Mouse (Mus musculus) adrenal gland (tissue): ENCODE measurements around the gene Alk.

Experiments used
- intact Hi-C: fragments of 180-260 bp; cut with DNase I; formaldehyde crosslinking; loops from one replicate; pipeline ENCODE4 v1.15.1; 2025
- long read RNA-seq, 2 experiments: library from polyadenylated mRNA; unstranded; transcript quantifications; one replicate each; pipeline ENCODE4 v2.0.0; 2020; ENCODE audit warnings: borderline replicate concordance in 1 of 2; ENCODE audit not compliant: insufficient replicate concordance in 1 of 2

The Alk gene
- long read RNA-seq, experiment 1, partial matches to known transcripts, result 0 of 1 reads
- long read RNA-seq, experiment 1, other reads (novel, unspliced or antisense), result 1 of 1 reads
- long read RNA-seq, experiment 2, result 0 reads

DNA sequence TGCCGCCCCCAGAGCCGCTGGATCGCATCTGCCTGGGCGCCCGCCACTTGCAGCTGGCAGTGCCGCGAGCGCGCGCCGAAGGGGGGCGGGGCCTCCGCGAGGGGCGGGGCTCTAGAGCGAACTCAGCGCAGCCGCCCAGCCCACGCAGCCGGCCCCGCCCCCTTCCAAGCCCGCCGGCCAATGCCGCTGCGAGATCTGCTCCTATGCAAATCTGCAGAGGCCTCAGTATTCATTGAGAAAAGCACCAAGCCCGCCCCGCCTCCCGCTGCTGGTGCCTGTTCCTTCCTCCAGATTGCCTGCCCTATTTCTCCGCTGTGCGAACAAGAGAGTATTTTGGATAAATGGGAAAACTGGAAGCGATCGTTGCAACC lies at the start of gene Alk:
TSS of gene Alk (minus strand) at position 18 of the 371 bp plus-strand sequence.
- intact Hi-C loops, result no loop called here

DNA sequence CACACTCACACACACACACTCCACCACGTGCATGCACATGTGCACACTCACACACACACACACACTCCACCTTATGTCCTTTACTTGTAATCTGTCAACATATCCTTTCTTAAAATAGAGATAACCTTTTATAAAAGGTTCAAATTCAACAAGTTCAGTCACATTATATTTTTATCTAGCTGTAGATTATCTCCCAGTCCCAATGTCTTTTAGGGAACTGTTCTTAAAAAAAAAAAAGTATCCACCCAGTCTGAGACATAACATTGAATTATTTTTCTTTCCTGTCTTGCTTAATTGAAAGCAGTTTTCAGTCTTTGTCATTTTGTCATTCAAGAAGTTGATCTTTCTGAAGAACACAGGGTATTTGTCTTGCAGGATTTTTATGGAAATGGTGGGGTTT lies 48.4 kb upstream of the Alk start:
- intact Hi-C loops, result no loop called here

DNA sequence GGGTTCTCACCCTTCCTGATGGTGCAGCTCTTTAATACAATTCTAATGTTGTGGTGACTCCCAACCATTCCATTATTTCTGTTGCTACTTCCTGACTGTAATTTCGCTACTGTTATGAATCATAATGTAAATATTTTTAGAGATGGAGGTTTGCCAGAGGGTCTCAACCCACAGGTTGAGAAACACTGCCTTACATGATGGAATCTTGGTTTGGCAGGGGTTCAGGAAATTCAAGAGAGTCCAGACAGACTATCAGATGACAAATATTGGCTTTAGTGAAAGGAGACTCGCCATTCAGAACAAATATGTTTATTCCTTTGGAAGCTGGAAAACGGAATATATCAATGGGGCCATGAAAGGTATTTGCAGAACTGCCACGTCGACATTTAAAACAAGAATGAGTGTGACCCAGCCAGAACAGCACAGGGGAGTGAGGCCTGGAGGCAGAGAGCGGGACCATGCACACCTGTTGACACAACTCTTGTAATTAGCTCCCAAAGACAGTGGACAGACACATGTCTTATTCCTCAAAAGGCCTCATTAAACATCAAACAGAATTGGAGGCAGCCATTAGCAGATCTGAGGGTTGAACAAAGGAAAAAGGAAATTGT lies 44.3 kb upstream of the Alk start:
- intact Hi-C loops, result no loop called here

DNA sequence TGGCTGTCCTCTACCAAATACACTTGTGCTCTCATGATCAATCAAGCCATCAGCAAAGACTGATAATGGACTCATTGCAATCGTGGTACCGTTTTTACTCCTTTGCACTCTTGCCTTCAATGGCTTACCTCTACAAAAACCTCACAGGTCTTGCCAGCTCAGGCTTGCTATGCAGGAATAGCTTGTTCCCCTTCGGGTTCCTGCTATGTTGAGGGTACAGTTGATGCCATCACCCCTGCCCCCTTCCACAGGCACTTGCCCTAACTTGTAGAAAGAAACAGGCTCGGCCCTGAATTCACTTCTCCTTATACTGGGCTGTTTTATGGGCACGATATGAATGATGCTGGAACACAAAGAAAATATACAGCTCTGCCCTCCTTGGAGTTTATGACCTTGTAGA lies 41.7 kb upstream of the Alk start:
- intact Hi-C loops, result no loop called here

DNA sequence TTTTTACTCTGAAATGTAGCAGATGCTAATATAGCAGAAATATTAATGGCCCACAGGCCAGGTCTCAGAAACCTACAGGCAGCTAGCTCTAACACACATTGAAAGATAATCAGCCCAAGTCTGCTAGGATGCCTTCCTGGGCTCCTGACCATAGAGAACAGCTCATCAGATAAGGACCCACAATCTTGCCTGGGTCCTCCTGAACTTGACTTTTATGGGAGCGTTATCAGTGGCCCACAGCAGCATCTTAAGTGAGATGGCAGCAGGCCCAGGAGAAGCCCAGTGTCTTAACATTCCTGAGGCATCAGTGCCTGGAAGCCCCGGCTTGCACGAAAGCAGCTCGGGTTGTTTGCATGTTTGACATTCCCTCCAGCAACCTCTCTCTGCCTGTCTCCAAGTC lies 35.7 kb upstream of the Alk start:
- intact Hi-C loops, result no loop called here

DNA sequence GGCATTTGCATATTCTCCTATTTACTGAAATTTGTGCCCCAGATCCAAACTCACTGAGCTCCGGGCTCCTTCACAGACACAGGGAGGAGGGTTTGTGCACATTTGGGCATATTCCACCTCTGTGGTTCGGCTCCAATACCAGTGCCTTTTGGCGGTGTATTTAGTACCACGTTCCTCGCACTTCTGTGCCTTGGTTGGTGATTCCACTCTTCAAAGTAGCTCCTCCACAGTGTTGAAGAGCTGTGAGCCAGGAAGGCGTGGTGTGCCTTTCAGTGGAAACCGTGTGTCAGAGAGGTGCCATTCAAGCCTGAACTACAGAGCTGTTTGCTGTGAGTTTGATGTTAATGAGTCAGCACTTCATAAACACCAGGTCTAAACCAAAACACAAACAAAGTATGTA lies 35.0 kb upstream of the Alk start:
- intact Hi-C loops, result no loop called here

DNA sequence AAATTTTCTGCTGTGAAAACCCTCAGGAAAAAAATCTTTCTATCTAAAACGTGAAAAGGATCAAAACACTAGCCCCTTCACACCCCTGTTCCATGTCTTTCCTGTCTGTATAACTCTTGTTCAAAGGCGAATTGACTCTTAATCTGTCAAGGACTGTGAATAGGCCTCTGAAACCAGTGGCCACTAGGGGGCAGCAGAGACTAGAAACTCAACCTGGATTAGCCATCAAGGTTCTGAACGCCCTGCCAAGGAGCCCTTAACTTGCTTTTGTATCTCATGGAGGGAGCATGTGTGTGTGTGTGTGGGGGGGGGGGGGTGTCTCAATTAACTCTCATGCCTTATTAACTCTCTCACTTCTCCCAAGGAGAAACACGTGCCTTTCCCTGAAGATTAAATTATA lies 1.8 kb upstream of the Alk start:
- intact Hi-C loops, result loop anchor here (1.0 kb wide), 1 partner anchor 175 kb away; no protein-coding TSS in a partner anchor

DNA sequence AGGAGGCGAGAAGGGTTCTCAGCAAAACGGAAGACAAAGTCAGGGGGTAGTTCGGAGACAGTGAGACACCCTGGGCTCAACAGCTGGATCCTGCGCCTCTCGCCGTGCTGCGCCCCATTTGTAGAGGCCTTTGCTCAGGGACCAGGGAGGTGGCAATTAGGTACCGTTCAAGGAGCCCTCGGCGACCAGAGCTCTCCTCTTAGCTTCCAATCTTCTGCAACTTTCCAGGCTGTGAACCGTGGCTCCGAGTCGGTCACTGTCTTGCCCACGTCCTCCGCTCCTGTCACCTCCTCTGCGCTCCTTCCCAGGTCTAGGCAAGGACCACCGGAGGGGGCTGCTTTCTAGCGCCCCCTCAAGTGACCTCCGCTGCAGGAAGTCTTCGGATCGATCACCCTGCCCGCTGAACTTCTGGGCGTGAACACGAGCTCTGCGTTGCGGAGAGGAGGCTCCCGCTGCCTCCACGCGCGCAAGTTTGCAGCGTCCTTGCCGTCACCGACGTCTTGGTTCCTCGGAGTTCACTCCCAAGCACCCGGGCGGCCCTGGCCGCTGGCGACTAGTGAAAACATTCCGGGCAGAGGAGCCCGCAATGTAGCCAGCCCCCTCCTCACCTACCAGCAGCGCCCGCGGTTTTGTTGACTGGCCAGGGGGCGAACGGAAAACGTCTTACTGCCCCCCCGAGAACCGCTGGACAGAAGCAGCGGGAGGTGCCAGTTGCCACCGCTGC lies 379 bp downstream of the Alk start:
- intact Hi-C loops, result no loop called here

DNA sequence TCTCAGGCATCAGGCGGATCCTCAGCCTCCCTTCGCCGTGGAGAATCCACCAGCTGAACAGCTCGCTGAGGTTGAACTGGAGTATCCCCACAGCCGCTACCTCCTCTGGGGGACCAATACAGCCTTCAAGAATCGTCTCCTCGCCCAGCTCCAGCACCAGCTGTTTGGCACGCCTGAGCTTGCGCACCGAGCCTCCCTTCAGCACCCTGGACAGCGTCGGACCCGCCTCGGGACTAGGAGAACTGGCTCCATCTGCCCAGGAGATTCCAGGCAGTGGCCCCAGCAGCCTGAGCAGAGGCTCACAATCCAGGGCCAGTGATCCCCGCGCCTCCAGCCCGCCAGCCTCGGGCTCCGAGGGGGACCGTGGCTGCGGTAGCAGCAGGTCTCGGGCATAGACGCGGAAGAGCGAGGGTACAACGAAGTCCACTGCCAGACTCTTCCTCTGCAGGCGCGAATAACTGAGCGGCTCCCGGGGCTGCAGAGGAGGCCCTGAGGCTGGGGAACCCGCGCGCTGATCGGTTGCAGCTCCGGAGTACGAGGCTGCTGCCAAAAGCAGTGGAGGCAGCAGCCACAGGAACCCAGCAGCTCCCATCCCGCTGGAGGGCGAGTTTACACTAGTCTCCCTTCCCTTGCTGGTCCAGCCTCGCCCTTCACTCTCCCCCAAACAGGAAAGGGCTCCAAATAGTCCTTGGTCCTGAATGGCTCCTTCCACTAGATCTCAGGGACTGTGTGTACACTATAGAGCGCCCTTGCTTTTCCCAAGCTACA lies 1.1 kb downstream of the Alk start:
- intact Hi-C loops, result no loop called here

DNA sequence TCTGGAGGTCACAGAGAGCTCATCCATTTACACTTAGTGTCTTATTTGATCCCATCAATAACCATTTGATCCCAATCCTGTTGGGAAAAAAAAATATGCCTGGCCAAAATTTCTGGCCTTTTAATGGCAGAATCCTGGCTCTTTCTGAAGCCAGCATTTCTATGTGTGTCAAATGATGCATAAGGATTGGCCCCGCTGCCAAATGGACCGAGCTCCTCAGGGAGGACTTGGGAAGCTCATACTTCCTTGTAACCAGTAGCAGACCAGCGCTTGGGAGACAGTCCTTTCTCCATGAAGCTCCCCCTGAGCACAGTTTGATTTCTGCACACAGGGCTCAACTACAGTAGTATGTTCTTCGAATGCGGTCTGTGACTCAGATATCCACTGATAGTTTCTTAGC lies 3.6 kb downstream of the Alk start:
- intact Hi-C loops, result no loop called here

DNA sequence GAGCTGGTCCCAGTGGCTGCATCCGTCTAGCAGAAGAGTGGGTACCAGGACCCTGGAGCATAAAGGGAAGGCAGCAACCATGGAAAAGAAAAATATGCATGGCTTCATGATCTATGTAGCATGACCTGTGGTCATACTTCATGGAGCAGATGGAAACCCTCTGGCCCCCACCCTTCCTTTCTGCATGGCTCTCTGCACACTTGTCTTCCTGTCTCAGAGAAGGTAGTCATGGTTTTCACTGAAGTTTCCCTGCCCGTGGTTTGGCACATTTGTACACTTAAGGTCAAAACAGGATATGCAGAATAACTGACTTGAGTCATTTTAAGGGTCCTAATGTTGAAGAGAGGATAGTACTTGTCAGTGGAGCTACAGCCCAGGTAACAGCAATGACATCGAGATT lies 16.8 kb downstream of the Alk start:
- intact Hi-C loops, result no loop called here

DNA sequence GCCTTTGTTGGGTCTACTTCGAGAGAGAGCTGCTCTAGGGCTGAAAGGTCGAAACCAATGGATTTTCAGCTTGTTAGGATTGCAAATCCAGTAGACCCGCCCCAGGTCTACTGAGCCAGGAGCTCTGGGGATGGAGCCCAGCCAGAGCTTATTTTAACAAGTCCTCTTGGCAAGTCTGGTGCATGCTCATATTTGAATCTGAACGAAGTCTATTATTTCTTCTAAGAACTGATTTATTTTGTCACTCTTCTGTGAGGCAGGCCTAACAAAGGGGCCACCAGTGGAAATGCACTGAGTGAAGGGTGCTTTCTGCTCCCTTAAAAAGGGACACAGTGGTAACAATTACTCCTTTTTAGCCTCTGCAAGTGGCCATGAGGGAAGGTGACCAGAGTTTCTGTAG lies 24.3 kb downstream of the Alk start:
- intact Hi-C loops, result no loop called here

DNA sequence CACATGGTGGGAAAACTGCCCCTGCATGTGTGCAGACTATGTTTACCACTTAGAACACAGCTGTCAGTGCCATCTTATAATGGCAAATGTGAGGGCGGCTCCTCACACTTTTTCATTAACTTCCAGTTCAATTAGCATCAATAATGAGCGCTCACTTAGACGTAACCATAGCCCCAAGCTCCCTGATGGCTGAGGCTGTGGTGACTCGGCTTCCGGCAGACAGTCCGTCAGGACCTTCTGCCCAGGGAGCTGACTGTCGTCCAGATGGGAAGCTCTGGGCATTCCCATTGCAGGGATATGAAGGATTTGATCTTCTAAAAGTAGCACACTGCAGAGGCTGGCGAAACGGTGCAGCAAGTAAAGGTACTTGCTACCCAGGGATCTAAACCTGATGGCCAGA lies 25.1 kb downstream of the Alk start:
- intact Hi-C loops, result no loop called here

DNA sequence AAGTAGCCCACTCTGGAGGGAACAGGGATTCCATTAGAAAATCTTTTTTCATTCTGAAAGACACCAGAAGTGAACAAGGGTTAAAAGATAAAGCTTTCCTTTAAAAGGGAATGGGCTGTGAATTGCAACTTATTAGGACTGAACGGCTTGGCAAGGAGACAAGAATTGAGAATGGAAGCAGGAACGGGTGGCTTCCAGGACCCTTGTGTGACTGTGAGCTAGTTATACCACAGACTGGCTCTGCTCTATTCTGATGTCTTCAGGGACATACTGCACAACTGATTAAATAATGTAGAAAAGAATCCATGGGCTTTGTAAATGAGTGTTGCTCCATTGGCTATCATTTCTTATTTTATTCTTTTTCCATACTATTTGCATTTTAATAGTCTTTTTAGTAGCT lies 33.0 kb downstream of the Alk start:
- intact Hi-C loops, result no loop called here

DNA sequence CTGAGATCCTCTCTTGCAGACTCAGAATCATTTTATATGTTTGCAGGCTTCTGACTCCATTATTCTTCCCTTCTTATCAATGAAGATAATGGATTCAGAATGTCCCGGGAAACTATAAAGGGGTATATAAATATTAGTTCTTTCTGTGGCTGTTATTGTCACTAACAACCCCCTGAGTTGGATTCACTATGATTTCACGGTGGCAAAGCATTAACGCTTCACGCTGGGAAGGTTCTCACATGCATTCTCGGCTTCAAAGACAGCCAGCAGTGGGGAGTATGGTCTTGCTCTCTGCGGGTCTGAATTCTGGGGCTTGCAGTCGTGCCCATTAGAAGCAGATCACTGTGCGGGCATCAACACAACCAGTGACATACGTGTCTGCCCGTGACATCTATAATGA lies 34.9 kb downstream of the Alk start:
- intact Hi-C loops, result no loop called here

DNA sequence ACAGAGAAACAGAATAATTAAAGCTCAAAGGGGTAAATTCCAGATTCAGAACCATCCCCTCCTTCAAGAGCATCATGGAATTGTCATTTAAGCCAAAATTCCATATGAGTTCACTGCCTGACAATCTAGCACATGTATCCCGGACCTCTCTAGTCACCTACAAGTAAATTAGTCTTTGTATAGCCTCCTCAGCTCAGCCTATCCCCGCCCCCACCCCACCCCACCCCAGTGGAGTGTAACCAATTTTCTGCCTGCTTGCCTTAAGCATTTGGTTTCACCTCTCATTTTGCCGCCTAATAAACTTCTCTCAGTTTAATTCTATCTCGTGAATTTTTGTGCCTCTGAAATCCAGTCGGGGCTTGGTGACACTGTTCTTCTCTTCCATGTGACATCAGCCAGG lies 41.0 kb downstream of the Alk start:
- intact Hi-C loops, result no loop called here

DNA sequence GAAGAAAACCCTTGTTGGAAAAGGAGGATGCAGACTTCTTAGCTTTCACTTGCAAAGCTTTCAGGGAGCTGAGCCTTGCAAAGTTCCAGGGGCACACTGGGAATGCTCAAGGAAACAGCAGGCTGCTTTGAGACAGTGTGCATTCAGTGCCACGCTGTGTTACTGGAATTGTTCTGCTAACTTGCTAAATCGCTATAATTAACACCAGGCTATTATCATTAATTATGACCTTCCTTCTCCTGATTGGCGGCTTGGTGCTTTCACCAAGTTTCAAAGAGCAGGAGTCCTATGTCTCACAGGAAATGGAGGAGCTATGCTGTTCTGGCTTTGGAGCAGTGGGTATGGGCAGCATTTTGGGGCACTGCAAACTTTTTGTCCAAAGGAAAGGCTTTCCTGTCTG lies 43.0 kb downstream of the Alk start:
- intact Hi-C loops, result no loop called here

DNA sequence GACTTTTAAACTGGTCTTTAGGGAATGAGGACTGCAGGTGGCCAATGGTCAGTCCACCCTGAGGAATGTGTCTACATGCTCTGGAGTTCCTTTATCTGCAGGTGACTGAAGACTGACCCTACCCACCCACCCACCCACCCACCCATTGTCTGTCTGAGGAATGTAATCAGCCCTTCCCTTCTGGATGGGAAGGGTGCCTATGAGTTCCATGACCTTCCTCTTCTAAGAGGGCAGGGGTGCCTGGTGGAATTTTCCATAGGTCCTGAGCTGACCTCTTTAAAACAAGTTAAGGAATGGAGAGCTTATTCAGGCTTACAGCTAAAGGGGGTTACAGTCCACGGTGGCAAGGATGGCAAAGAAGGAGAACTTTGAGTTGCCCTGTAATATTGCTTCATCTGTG lies 43.7 kb downstream of the Alk start:
- intact Hi-C loops, result no loop called here

DNA sequence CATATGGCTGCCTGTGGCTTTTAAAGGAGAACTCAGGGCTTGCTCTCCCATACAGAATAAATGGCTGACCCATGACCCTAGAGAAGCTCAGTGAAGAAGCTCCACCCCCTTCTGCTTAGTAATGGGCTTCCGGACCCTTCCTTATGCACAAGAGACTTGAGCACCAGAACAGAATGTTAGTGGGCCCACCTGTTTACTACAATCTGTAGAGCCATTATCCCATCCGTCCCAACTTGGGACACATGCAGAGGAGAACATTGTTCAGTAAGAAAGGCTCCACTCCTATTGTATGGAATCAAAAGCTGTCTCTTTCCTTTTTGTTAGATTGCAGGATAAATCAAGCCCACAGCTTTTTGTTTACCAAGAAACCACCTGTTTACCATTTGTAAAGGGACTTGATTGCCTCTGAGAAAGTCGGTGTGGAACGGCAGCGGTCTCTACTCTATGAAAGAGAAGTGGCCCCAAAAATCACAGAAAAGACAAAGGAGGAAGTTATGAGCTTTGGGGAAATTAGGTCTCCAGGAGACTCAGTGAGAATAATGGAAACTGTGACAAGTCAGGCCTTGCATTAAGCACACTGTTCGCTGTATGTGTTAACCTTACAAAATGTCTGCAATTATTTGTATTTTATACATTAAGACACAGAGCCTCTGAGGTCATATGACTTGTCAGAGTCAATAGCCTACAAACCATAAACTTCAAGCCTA lies 47.2 kb downstream of the Alk start:
- intact Hi-C loops, result no loop called here

DNA sequence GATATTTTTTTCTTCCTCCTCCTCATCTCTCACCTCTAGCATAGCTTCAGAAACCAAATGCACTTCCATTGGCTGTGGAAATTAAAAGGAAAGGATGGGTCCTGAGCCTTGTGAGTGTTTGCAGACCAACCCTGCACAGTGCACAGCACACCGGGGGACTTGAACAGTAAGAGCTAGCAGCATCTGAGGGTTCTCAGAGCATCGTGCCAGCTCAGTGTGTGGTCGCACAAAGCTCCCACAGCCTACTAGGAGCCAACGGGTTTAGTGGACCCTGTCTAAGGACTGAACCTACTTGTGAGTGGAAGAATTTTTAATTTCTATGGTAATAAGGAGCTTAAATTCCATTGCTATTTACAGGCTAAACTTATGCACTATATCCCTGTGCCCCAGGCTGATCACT lies 58.2 kb downstream of the Alk start:
- intact Hi-C loops, result no loop called here

DNA sequence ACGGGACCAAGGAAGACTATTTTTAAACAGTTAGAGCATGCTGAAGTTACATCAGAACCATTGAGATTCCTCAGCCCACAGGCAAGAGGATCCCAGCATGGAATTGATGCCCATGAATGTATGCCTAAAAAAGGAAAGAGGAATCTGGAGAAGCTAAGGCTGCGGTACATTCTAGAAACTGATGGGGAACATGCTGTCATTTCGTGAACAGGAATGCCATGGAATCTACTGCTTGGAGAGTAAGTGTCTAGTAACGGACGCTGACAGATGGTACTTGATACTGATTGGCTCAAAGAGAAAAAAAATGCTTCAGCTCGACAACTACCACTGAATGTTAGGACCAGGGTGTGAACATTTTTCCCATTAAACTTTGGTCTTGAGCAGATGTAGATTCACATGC lies 69.1 kb downstream of the Alk start:
- intact Hi-C loops, result no loop called here

DNA sequence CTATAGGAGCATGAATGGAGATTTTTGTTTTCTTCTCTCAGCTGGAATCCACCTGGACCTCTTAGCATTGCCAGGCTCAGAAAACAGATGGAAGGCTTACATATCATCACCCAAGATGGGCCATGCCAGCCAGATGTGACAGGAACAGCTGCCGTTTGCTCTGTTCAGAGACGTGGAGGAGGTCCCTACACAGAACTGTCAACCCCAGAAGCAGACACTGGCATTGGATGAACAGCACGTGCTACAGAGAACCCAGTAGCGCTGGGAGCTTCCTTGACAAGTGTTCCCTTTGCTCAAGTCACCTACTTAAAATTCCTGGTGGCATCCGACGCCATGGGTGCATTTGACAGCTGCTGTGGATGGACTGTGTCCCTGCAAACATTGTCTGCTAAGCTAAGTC lies 72.2 kb downstream of the Alk start:
- intact Hi-C loops, result no loop called here
